Mouse (Mus musculus): ENCODE measurements around the gene F2r.

F2r gene

GRCm38 (mm10) chr13:95618309-95618712 is at the start of gene F2r:
TSS of gene F2r (minus strand) at chr13:95618487.
- peak; percentile 77 for DNase-seq (ENCODE audit: low spot score)

DNA sequence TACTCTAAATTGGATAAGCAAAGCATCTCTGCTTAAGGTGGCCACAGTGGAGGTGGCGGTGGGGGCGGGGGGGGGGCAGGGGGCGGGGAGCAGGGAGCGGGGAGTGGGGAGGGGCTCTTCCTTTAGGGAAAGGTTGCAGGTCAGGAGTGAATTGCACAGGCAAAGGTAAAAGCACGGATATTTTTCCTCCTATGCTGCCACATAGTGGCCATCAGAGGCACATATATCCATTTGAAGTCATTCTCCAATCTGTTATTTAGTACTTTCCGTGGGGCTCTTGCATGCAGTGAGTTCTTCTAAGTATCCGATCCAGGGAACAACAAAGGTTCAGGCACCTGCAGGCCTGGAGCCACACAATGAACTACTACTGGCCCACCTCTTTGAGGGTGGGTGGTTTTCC is 49.0 kb upstream of the F2r start:
- peak; percentile 17 for DNase-seq (ENCODE audit: low spot score)

GRCm38 (mm10) chr13:95665644-95666356 is 47.5 kb upstream of the F2r start:
- no peak for DNase-seq (ENCODE audit: low spot score)

DNA sequence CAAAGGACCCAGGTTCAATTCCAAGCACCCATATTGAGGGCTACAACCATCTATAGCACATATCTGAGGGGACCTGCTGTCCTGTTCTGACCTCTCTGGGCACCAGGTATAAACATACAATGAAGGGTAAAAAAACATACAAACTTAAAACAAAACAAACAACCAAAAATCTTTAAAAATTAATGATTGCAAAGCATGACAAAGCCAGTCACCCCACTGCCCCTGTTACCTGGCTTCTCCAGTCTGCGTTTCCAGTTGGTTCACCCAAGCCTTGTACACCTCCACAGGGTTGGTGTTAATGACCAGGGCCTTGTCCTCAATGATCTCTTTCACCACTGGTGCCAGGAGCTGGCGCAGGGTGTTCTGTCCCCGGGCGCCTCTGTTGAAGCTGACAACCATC is 45.5 kb upstream of the F2r start:
- DNase-seq (ENCODE audit: low spot score): no peak

GRCm38 (mm10) chr13:95659432-95659831 is 41.1 kb upstream of the F2r start:
- DNase-seq (ENCODE audit: low spot score): no peak

DNA sequence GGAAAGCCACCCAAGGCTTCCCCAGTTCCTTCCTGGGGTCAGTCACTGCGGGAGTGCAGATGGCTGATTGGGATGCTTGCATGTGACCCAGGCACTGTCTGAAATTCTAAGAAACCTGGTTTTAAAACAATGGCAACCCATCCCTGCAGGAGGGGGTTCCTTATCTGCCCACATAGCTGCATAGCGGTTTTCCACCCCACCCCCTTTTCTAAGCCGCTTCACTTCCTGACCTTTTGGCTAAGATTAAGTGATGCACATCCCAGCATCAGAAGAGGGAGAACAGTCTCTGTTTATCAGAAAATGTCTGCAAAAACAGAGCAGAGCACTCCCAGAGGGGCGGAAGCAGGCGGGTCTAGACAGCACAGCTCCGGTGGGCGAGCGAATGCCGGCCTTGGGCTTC is 38.9 kb upstream of the F2r start:
- no peak for DNase-seq (ENCODE audit: low spot score)

DNA sequence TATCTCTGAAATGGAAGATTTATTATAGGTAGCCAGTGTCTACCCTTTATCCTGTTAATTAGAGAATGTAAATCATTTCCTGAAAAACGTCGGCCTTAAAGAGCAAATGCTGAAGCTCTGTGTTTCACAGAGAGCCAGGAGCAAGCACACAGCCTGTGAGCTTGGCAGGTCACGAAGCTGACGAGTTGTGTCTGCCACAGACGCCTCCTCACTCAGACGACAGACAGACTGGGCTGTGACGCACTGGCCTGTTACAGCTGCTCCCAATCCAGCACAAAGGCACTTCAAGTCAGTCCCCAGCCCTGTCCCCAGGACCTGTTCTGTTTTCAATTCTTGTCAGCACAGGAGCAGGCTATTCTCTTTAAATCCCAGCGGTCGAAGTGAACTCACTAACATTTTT is 37.0 kb upstream of the F2r start:
- DNase-seq (ENCODE audit: low spot score): no peak

DNA sequence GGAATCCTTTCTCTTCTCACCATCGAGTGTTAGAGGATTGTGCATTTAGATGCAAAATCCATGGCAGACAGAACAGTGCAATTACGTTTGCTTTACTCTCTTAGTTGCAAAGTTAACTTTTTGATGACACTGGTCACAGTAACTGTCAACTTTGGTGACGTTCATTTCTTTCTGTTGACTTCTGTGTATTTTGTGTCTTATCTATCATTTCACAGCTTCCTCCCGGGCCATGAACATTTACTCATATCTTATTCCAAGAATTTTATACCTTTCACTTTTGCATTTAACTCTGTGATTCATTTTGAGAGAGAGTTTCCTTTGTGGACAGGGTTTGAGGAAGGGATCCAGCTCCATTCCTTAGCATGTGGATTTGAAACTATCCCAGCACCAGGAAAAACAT is 35.4 kb upstream of the F2r start:
- no peak for DNase-seq (ENCODE audit: low spot score)

DNA sequence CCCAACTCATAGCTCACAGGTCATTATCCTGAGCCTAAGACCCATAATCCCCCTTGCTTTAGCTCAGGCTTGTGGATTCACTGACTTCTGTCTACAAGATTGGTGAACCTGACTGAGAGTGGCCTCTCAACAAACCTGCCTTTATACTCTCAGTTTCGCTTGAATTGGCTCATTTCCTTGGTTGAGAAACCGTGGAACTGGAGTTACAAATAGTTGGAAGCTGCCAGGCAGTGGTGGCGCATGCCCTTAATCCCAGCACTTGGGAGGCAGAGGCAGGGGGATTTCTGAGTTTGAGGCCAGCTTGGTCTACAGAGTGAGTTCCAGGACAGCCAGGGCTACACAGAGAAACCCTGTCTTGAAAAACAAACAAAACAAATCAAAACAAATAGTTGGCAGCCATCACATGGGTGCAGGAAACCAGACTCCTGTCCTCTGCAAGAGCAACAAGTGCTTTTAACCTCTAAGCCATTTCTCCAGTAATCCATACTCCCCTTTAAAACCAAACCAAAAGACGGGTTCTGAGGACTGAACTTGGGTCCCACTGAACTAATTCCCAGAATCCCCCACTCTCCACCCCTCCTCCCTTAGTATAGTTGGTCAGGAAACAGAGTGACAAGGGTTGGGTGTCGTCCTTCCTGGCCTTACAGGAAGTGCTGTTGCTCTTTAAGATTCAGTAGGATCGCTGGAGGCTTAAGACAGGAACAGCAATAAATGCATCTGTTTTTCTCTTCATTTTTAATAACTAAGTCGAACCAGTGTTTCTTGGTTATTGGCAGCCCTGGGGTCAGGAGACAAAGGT is 33.8 kb upstream of the F2r start:
- DNase-seq (ENCODE audit: low spot score): no peak

GRCm38 (mm10) chr13:95649941-95650340 is 31.7 kb upstream of the F2r start:
- no peak for DNase-seq (ENCODE audit: low spot score)

- no peak for DNase-seq (ENCODE audit: low spot score)
These were observed 29.0 kb upstream of the F2r start for GRCm38 (mm10) chr13:95647248-95647647.

DNA sequence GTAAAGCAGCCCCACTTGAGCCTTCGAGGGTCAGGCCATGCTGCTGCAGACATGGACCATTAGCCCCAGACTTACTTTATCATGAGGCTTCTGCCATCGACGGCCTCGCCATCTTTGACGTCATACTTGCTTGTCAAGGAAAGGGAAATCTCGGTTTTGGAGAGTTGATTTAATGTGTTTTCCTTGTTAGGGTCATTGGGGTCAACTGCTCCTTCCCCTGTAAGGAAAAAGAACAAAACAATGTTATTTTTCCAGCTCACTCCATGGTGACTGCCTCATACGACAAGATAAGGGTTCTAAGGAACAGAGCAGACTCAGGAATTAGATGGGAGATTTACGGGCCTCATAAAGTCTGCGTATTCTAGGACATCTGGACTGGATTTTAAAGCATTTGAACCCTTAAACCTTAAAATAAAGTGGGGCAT is 28.4 kb upstream of the F2r start:
- DNase-seq (ENCODE audit: low spot score): no peak

DNA sequence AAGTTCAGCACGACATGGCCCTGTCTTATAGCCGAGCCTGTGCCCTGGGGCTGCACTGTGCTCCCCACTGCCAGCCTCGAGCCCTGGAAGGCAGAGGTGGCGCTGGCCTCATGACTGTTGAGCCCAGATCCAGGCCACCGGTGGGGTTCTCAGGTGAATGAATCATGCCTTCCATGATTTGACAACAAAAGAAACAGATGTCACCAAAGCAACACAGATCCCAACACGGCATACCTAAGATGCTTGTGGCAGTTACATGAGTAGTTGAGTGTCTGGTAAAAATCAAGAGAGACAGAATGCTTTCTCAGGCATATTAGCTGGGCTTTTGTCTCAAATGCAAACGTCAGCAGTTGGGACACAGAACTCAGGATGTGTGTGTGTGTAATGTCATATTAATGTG is 25.5 kb upstream of the F2r start:
- DNase-seq (ENCODE audit: low spot score): no peak

DNA sequence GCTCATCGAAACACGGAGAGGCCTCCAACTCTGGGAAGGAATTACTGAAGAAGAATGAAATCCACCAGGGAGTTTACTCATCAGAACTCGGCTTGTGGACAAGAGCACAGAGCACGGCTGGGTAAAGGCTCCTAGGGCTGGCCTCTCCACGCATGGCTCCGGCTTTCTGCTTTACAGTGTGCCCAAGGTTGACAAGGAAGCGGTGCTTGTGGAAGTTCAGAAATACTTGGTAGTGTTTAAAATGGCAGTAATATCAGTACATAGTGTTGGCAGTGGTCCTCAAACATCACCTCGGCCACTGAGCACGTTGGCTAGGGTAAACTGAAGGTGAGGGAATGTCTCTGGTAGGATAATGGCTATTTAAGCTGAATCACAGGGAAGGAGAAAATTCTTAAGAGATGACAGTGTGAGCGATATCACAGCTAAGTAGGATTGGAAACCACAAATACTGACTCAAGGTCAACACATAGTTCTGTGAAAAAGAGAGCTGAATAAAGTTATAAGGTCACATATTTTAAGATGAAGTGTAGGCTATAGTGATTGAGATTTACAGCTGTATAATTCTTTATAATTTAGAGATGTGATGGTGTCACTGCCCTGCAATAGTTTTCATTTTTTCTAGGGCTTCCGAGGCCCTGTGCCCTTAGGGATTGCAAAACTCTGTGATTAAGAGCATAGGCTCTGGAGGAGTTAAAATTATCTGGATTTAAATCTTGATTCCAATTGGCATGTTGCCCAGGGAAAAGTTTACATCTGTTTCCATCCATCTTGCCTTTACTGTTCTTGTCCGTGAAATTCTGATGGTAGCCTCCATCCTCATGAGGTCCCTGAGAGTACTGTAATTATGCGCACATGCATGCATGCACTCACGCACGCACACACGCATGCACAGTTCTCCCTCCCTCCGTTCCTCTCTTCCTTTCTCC is 23.0 kb upstream of the F2r start:
- DNase-seq (ENCODE audit: low spot score): no peak

- DNase-seq (ENCODE audit: low spot score): no peak
These were observed 22.1 kb upstream of the F2r start for GRCm38 (mm10) chr13:95640408-95640807.

- no peak for DNase-seq (ENCODE audit: low spot score)
These were observed 21.2 kb upstream of the F2r start for GRCm38 (mm10) chr13:95639336-95640116.

DNA sequence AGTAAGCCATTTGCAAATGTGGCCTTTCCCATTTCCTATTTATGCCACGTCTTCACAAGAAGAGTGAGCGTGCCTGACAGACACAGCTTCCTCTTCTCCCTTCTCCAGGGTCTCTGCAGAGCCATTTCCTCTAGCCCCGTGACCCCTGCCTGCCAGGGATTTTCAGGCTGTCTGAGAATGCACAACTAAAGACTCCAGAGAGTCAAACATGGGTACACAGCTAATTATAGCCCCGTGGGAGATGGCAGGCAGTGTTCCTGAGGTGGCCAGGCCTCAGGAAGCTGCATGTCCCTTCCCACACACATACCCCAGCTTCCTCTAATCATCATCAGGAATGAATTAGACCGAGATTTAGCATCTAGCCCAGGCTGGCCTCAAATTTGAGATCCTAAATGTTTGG is 20.6 kb upstream of the F2r start:
- DNase-seq (ENCODE audit: low spot score): no peak

GRCm38 (mm10) chr13:95637737-95638136 is 19.4 kb upstream of the F2r start:
- no peak for DNase-seq (ENCODE audit: low spot score)

DNA sequence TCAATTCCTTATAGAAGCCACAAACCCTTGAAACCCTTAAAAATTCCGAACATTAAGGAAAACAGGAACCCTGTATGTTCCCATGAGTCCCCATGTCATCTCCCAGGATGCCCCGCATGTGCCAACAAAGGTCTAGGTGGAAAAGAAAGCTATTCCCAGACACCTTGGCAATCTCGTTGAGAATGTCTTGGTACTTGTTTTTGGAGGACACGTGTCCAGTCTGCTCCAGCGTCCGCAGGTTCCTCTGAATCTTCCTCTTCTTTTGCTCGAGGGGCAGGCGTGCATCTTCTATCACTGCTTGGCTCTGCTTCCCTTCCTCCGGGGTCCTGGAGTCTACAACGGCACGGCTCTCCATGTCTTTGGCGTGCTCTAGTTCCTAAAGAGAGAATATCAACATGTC is 17.0 kb upstream of the F2r start:
- no peak for DNase-seq (ENCODE audit: low spot score)

DNA sequence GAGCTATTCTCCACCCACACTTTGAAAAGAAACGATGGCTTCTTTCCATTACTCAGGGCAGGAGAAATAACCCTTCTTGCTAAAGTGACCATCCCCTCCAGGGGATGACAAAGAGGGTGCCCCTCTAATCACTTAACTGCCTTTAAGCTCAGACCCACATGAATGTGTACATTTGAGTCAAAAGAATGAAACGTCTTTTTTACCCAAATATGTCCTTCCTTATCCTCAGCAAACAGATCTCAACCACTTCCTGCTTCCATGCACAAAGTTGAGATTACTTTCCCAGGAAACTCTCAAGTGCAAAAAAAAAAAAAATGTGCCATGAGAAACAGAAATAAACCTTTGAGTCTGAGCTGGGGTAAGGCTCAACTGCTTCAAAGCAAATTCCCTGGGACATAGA is 16.2 kb upstream of the F2r start:
- DNase-seq (ENCODE audit: low spot score): no peak

DNA sequence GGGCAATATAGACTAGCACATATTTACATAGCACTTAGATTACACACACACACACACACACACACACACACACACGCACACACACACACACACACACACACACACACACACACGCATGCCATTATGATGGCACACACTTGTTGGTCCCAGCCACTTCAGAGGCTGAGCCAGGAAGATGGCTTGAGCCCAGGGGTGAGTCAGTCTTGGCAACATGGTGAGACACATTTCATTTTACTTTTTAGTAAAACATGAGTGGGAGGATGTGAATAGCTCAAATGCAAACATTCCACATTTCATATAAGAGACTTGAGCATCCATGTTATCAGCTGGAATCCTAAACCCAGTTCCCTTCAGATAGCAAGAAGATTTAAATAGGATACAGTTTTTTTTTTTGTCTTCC is 15.1 kb upstream of the F2r start:
- DNase-seq (ENCODE audit: low spot score): no peak

DNA sequence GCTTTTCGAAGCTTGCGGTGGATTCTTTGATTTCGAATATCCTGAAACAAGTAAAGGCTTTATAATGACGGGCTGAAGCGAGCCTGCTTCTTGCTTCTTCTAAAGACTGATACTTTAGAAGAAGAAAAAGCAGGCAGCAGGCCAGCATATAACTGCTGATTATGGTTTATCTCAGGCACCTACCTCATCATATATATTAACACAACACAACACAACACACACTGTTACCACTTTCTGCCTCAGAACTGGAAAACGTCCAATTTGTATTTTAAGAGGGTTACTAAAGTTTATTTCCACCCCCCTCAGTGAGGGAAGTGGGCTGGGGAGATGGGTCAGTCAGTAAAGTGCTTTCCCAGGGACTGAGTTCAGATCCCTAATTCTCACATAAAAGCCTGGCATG is 13.9 kb upstream of the F2r start:
- DNase-seq (ENCODE audit: low spot score): no peak
